Mouse (Mus musculus): Measurements from ENCODE around the gene Olfr1354. TPM values are rescaled to one million over a fixed set of nuclear protein-coding genes. Genes with fewer than 3 reads are reported as not detected.
"Not testable (repeated sequence)": the region's sequence is repeated elsewhere in the genome, so short reads cannot be mapped to it uniquely, and the experiment has no call there.

Gene Olfr1354
- polyA plus RNA-seq (2014; fragmentation: Nextera tagmentation; extraction: Ambion mirVana): not detected in 2 replicates

- H3K9ac ChIP-seq (replicated peaks; ENCODE audit: low read length); H3K9me3 ChIP-seq (ENCODE audit: control insufficient read depth, low read length); H3K4me3 ChIP-seq (replicated peaks; ENCODE audit: low read depth, low read length); DNase-seq; H3K27ac ChIP-seq (replicated peaks; ENCODE audit: low read depth, low read length); ATAC-seq (ENCODE audit: low FRiP score, low TSS enrichment); H3K4me1 ChIP-seq (ENCODE audit: control insufficient read depth, insufficient read depth, low read length); H3K27me3 ChIP-seq (ENCODE audit: control insufficient read depth, insufficient read depth, low read length); H3K36me3 ChIP-seq (ENCODE audit: control insufficient read depth, insufficient read depth, low read length); H3K4me2 ChIP-seq (ENCODE audit: low read length): not testable (repeated sequence)
- 81% methylated on average over 1 of the region's 1 CpGs for WGBS
Measured at GRCm38 (mm10) chr10:78912871-78913270, at the start of gene Olfr1354. Olfr1354 (plus strand) TSS chr10:78913171.

- H3K36me3 ChIP-seq (ENCODE audit: control insufficient read depth, insufficient read depth, low read length): no peaks in the 10 kb centered on the region
- no peak for DNase-seq
- no peaks in the 10 kb centered on the region for H3K4me1 ChIP-seq (ENCODE audit: control insufficient read depth, insufficient read depth, low read length)
- no peak within 1 kb of the TSS for H3K4me3 ChIP-seq (replicated peaks; ENCODE audit: low read depth, low read length)
- H3K4me2 ChIP-seq (ENCODE audit: low read length): no peak within 1 kb of the TSS
- no peak within 1 kb of the TSS for H3K27ac ChIP-seq (replicated peaks; ENCODE audit: low read depth, low read length)
- no peak within 1 kb of the TSS for H3K9ac ChIP-seq (replicated peaks; ENCODE audit: low read length)
- 0 out of 2 replicates have a peak, but pooled peaks cover 4% of the 10 kb centered on the region for H3K9me3 ChIP-seq (ENCODE audit: control insufficient read depth, low read length)
- WGBS: 78% methylated on average over 2 of the region's 2 CpGs
- no peaks in the 10 kb centered on the region for H3K27me3 ChIP-seq (ENCODE audit: control insufficient read depth, insufficient read depth, low read length)
- no peak for ATAC-seq (ENCODE audit: low FRiP score, low TSS enrichment)
Measured at GRCm38 (mm10) chr10:78875240-78875639, 37.7 kb upstream of the Olfr1354 start, which contains the start of gene Olfr1355. Olfr1355 (plus strand) TSS chr10:78875540.

- not testable (repeated sequence) for DNase-seq
Measured at GRCm38 (mm10) chr10:78950336-78950735, 37.4 kb downstream of the Olfr1354 start, which contains the start of gene Olfr8. Olfr8 (plus strand) TSS chr10:78950636.

GRCm38 (mm10) chr10:78963009-78963408, 50.0 kb downstream of the Olfr1354 start, which contains the start of gene Olfr1353:
Olfr1353 (plus strand) TSS chr10:78963309.
- H3K4me3 ChIP-seq (replicated peaks; ENCODE audit: low read depth, low read length); H3K9ac ChIP-seq (replicated peaks; ENCODE audit: low read length); H3K9me3 ChIP-seq (ENCODE audit: control insufficient read depth, low read length); H3K27me3 ChIP-seq (ENCODE audit: control insufficient read depth, insufficient read depth, low read length); H3K27ac ChIP-seq (replicated peaks; ENCODE audit: low read depth, low read length); H3K4me1 ChIP-seq (ENCODE audit: control insufficient read depth, insufficient read depth, low read length); H3K4me2 ChIP-seq (ENCODE audit: low read length); ATAC-seq (ENCODE audit: low FRiP score, low TSS enrichment); H3K36me3 ChIP-seq (ENCODE audit: control insufficient read depth, insufficient read depth, low read length); DNase-seq: not testable (repeated sequence)

More at GRCm38 (mm10) chr10:78950336-78950735, 37.4 kb downstream of the Olfr1354 start, which contains the start of gene Olfr8:
- not testable (repeated sequence) for H3K36me3 ChIP-seq (ENCODE audit: control insufficient read depth, insufficient read depth, low read length); H3K9ac ChIP-seq (replicated peaks; ENCODE audit: low read length); H3K4me1 ChIP-seq (ENCODE audit: control insufficient read depth, insufficient read depth, low read length); H3K4me3 ChIP-seq (replicated peaks; ENCODE audit: low read depth, low read length); ATAC-seq (ENCODE audit: low FRiP score, low TSS enrichment); H3K9me3 ChIP-seq (ENCODE audit: control insufficient read depth, low read length); H3K27me3 ChIP-seq (ENCODE audit: control insufficient read depth, insufficient read depth, low read length); H3K27ac ChIP-seq (replicated peaks; ENCODE audit: low read depth, low read length); H3K4me2 ChIP-seq (ENCODE audit: low read length)
- WGBS: 87% methylated on average over 1 of the region's 1 CpGs

Other genes with a start within 250 kb of the Olfr1354 start
- gene Casp14, start 194.9 kb upstream of the Olfr1354 start, polyA plus RNA-seq (2014; fragmentation: Nextera tagmentation; extraction: Ambion mirVana): not detected in 2 replicates
- gene Ccdc105, start 160.1 kb upstream of the Olfr1354 start, polyA plus RNA-seq (2014; fragmentation: Nextera tagmentation; extraction: Ambion mirVana): 0.34 and 0.43 TPM in 2 replicates
- gene Slc1a6, start 132.7 kb upstream of the Olfr1354 start, polyA plus RNA-seq (2014; fragmentation: Nextera tagmentation; extraction: Ambion mirVana): 6.6 and 10.3 TPM in 2 replicates
- not detected in 2 replicates for gene Olfr1356, start 61.0 kb upstream of the Olfr1354 start, polyA plus RNA-seq (2014; fragmentation: Nextera tagmentation; extraction: Ambion mirVana)
- not detected in 2 replicates for gene Olfr1355, start 37.6 kb upstream of the Olfr1354 start, polyA plus RNA-seq (2014; fragmentation: Nextera tagmentation; extraction: Ambion mirVana)
- not detected in 2 replicates for gene Olfr8, start 37.5 kb downstream of the Olfr1354 start, polyA plus RNA-seq (2014; fragmentation: Nextera tagmentation; extraction: Ambion mirVana)
- not detected in 2 replicates for gene Olfr1353, start 50.1 kb downstream of the Olfr1354 start, polyA plus RNA-seq (2014; fragmentation: Nextera tagmentation; extraction: Ambion mirVana)
- not detected in 2 replicates for gene Olfr1352, start 67.9 kb downstream of the Olfr1354 start, polyA plus RNA-seq (2014; fragmentation: Nextera tagmentation; extraction: Ambion mirVana)
- gene Olfr1351, start 99.3 kb downstream of the Olfr1354 start, polyA plus RNA-seq (2014; fragmentation: Nextera tagmentation; extraction: Ambion mirVana): 0.08 TPM in 1 of 2 replicates, not detected in the other
- 0.27 and 0.59 TPM in 2 replicates for gene Olfr57, start 115.6 kb downstream of the Olfr1354 start, polyA plus RNA-seq (2014; fragmentation: Nextera tagmentation; extraction: Ambion mirVana)
- gene 2610008E11Rik, start 184.4 kb downstream of the Olfr1354 start, polyA plus RNA-seq (2014; fragmentation: Nextera tagmentation; extraction: Ambion mirVana): 51.2 and 68.4 TPM in 2 replicates
- not detected in 2 replicates for gene Vmn2r80, start 235.6 kb downstream of the Olfr1354 start, polyA plus RNA-seq (2014; fragmentation: Nextera tagmentation; extraction: Ambion mirVana)